Mouse (Mus musculus) urinary bladder, postnatal 36 days (tissue): Measurements from ENCODE around the gene Gm13212.
"Not testable (repeated sequence)": the region's sequence is repeated elsewhere in the genome, so short reads cannot be mapped to it uniquely, and the experiment has no call there.

ENCODE experiments used
- DNase-seq, 2 experiments: peaks; one replicate each; pipeline ENCODE4 v3.0.0; 2022; ENCODE audit warnings: low spot score in 2 of 2, mixed read lengths in 1 of 2

The Gm13212 gene

DNA sequence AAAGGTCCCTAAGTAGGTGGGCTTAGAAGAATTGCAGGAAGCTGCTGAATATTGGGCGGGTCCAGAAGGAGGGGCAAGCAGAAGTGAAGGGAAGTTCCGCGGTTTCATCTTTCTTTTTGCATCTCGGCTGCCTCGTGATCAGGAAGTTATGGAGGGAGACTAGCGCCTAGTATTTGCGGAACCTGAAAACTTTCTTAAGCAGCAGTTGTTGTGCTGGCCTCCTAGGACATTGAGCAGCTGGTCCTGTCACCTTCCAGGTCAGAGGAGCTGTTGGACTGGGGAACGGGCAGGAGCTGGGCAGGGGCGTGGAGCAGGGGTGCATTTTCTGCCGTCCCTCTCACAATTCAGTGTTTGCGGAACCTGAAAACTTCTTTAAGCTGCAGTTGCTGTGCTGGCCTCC, at the start of gene Gm13212:
Gm13212 (plus strand) TSS at position 89 of the 400 bp plus-strand sequence.
- not testable (repeated sequence) for DNase-seq

DNA sequence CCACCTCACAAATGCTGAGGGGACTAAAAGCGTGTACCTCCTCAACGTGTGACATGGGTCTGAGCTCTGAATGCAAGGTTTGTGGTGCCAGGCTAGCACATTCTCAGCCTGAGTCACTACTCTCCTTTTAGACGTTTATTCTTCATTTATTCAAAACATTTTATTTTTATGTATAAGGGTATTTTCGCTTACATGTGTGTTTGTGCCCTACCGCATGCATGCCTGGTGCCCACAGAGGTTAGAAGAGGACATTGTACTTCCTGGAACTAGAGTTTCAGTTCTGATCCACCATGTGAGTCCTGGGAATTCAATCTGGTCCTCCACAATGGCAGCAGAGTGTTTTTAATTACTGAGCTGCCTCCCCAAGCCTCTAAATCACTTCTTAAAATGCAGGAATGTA, 41.1 kb upstream of the Gm13212 start:
- not testable (repeated sequence) for DNase-seq

DNA sequence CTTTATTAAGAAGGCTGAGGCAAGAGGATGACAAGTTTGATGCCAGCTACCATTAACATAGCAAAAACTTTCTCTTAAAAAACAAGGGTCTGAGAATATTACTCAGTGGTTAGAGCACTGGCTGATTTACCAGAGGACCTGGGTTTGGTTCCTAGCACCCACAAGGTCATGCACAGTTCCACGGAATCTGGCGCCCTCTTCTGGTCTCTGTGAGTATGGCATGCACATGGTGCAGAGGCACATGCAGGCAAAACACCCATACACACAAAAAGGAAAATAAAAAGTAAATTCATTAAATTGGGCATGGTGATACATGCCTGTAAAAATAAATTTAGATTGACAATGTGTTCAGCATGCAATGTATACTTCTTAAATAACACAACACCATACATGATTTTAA, 39.9 kb upstream of the Gm13212 start:
- not testable (repeated sequence) for DNase-seq

DNA sequence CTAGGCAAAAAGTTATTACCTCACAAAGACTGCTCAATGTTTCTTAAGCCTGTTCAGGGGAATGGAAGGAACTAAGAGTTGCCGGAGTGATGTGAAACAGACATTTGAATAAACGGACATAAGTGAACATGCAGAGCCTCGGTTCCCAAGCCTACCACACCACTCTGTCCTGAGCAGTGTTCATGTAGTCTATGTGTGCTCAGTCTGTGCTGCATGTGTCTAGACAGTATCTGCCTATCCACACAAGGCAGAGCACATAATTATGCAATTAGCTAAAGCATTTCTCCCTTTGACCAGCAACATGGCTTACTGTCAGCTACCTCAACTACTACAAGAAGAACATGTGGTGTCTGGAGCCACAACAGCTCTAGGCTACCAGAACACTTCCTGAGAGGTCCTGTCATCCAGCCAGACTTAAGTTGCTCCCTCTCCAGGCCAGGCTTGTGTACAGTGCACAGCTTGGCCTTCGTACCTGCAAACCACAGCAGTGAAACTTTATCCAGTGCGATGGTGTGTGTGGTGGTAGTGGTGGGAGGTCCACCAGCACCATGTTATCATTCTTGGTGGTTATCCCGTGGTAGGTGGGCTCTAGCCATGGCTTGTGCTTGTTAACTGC, 39.1 kb upstream of the Gm13212 start:
- DNase-seq: not testable (repeated sequence)

DNA sequence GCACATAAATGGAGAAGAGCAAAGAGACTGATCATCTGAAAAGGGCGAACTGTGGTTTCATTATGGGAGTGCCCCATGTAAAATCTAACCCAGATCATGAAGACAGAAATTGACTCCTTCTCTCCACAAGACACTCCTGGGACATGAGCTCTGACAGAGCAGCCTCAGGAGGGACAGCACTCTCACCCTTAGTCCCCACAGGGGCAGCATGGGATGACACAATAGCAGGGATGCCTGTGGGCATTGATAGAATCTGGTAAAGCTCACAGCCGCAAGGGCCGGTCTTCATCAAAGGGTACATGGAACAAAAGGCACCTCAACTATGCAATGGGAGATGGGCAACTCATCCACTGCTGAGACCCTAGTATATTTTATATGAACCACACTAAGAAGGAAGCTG, 38.5 kb upstream of the Gm13212 start:
- DNase-seq: not testable (repeated sequence)

DNA sequence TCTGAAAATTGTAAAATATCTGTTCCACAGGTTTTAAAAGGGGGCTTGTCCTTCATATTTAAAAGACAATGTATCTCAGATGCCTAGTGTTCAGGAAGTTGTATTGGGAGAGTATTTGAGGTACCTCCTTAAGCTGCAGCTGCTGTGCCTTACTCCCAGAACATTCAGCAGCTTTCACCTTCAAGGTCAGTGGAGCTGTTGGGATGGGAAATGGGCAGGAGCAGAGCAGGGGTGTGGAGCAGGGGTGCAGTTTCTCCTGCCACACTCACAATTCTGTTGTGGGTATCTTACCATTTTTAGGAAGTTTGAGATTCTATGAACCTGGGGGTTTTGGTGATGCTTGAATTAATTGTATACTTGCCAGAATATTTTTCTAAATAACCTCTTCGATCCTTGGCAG, 28.3 kb upstream of the Gm13212 start:
- DNase-seq: no peak

DNA sequence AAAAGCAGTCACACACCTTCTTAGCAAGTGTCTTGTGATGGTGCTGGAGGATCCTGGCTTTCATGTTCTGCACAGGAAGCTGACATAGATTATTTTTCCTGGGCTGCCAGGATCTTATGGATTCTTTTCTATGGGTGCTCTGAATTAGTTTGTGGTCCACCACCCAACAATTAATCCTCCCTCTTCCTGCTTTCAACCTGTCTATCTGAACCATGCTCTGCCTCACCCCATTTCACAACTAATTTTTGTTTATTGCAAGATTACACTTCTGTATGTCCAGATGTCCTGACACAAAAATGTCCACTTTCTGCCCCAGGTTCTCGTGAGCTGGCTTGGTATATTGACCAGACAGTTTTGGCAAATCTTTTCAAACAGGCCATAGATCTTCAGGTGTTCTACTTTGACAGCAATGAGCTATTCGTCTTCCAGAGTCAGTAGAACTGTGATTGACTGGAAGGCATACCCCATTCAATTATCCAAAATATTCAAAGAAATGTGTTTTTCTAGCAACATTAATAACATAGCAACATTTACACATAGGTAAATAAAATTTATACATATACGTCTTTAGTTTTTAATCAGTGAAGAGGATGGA, 25.4 kb upstream of the Gm13212 start:
- no peak for DNase-seq

DNA sequence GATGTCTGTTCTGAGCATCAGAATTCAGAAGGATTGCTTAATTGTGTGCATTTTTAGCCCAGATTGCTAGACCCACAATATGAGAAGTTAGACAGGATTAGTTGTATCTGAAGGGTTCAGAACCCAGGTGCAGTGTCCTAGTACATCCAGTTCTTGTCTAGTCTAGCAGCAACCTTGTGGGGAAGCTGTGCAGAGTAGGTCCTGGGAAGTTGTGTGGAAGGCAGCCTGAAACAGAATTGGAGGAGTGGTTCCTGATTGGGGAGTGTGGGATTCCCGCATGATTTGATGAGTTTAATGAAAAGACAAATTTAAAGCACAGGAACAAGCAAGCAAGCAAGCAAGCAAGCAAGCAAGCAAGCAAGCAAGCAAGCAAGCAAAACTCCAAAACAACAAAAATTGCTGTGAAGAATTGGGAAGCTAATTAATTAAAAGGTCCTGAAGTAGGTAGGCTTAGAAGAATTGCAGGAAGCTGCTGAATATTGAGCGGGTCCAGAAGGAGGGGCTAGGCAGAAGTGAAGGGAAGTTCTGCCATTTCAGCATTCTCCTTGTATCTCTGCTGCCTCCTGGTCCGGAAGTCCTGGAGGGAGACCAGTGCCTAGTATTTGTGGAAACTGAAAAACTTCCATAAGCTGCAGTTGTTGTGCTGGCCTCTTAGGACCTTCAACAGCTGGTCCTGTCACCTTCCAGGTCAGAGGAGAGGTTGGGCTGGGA, 20.7 kb upstream of the Gm13212 start:
- no peak for DNase-seq

DNA sequence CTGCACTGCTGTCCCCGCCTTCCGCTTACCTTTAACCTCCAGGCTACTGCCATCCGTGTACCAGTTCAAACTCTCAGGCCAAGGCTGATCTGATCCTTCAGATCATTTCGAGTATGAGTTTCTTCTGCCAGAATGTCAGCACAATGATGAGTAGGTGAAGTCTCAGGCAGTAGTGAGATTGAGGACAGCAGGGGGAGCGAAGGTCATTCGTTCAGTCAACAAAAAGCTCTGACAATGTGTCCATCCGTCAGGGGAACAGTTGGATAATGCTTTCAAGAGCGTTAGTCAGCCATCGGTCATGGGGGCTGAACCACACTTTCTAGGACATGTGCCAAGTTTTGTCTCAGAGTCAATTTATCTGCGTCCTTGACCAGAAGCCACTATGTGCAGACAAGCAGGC, 14.5 kb upstream of the Gm13212 start:
- DNase-seq: not testable (repeated sequence)

DNA sequence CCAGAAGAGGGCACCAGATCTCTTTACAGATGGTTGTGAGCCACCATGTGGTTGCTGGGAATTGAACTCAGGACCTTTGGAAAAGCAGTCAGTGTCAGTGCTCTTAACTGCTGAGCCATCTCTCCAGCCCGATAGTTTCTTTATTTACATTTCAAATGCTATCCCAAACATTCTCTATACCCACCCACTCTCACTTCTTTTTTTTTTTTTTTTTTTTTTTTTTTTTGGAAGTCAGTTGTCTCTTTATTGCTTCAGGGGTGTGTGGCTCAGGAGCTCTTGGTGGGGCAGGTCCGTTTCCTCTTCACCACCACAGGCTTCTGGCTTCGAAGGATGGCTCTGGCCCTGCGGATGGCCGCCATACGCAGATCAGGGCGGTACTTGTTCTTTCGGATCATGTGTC, 8.3 kb upstream of the Gm13212 start:
- DNase-seq: not testable (repeated sequence)

DNA sequence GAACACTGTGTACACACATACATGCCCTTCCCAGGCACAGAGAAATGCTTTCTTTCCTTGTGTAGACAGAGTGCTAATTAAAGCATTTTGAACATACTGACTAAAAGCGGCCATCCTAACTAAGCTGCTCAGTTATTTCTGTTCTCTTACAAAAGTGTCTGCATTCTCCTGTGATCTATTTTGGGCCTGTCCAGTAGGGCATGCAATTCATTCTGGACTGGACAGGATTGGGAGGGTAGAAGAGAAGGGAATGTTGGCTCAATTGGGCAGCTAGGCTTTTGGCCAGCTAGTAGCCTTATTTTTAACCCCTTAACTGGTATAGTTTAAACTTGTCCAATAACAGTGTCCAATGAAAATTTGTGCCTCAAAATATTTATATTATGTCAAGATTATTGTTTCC, 4.6 kb upstream of the Gm13212 start:
- not testable (repeated sequence) for DNase-seq

DNA sequence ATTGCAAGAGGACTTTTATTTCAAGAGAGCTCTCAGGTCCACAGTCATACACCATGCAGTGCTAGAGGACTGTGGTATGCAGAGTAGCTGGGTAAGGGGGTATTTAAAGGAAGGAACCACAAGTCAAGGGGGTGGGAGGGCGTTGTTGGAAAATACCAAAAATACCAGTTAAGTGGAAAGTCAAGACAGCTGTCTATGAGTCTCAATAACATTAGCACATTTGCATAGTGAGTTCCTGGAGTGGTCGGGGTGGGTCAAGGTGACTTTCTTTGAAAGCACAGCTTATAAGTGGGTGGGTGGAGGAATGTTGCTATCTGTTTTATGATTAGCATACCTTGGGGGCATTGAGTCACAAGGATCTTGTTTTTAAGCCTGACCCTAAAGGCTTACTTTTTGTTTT, 1.1 kb downstream of the Gm13212 start:
- DNase-seq: not testable (repeated sequence)

DNA sequence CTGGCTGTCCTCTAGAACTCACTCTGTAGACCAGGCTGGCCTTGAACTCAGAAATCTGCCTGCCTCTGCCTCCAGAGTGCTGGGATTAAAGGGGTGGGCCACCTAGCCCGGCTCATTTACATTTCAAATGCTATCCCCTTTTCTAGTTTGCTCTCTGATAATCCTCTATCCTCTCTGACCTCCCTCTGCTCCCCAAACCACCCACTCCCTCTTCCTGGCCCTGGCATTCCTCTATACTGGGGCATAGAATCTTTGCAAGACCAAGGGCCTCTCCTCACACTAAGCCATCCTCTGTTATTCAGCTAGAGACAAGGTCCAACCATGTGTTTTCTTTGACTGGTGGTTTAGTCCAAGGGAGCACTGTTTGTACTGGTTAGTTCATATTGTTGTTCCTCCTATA, 9.2 kb downstream of the Gm13212 start:
- DNase-seq: not testable (repeated sequence)

DNA sequence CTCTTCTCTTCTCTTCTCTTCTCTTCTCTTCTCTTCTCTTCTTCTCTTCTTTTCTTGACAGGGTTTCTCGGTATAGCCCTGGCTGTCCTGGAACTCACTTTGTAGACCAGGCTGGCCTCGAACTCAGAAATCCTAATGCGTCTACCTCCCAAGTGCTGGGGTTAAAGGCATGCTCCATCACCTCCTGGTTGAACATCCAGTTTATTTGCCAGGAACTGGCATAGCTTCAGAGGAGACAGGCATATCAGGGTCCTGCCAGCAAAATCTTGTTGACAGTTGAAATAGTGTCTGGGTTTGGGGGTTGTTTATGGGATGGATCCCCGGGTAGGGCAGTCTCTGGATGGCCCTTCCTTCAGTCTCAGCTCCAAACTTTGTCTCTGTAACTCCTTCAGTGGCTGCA, 9.8 kb downstream of the Gm13212 start:
- DNase-seq: not testable (repeated sequence)

DNA sequence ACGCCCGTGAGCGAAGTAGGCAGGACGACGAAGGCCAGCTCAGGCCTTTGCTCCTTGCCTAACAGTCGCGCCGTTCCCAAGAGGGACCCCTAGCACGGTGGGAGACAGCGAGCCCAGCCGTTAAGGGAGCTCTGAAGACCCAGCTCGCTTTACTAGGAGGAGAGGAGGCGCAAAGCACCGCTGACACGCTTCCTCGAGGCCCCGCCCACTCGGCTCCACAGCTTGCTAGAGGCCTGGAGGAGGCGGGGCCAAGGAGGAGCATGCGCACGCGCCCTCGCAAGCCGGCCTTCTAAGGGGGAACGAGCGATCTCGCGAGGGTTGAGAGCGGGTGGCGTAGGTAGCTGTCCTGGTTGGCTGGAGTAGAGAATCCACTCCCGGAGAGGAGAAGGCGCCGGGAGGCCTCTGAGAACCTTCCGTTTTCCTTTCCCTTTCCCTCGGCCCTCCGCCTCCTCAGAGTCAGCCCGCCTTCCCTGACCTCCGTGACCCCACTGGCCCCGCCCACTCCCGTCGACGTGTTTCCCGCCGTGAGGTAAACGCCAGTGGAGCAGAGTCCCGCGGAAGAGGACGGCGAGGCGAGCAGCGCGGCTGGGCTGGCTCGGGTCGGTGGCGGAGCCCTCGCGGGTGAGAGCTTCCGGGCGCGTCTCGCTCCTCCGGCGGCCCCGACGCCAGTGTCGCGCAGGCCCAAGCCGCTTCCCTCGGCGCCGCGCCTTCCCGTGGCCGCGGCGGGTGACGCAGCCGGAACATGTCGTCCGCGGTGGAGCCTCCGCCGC, 55.6 kb downstream of the Gm13212 start:
- DNase-seq: not testable (repeated sequence)

DNA sequence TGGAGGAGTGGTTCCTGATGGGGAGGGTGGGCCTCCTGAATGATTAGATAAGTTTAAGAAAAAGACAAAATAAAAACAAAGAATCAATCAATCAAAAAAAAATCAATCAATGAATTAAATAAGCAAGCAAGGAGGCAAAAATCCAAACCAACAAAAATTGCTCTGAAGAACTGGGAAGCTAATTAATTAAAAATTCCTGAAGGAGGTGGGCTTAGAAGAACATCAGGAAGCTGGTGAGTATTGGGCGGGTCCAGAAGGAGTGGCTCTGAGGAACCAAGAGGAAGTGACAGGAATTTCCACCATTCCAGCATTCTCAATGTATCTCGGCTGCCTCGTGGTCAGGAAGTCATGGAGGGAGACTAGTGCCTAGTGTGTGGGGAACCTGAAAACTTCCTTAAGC, 85.4 kb downstream of the Gm13212 start, which contains the start of gene Zfp980:
Zfp980 (plus strand) TSS at position 301 of the 400 bp plus-strand sequence.
- DNase-seq: not testable (repeated sequence)

DNA sequence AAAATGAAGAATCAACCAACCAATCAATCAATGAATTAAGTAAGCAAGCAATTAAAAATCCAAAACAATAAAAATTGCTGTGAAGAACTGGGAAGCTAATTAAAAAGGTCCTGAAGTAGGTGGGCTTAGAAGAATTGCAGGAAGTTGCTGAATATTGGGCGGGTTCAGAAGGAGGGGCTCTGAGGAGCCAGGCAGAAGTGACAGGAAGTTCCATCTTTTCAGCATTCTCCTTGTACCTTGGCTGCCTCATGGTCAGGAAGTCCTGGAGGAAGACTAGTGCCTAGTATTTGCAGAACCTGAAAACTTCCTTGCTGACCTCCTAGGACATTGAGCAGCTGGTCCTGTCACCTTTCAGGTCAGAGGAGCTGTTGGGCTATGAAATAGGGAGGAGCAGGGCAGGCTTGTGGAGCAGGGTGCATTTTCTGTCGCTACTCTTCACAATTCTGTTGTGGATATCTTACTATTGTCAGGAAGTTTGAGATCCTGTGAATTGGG, 89.4 kb downstream of the Gm13212 start:
- not testable (repeated sequence) for DNase-seq
